Mouse (Mus musculus) midbrain, embryonic 10.5 days (tissue): ENCODE data around the gene Smyd4. TPM values are rescaled to one million over a fixed set of nuclear protein-coding genes. Genes with fewer than 3 reads are reported as not detected.

Source experiments
- DNase-seq: peaks from one replicate; pipeline ENCODE4 v3.0.0-alpha.2; 2017; ENCODE audit warnings: low spot score
- H3K27ac ChIP-seq: fragments of 300-500 bp; sonication (generic); replicated peaks from 2 replicates; pipeline ENCODE4 v1.5.1; 2016; ENCODE audit warnings: mild to moderate bottlenecking
- H3K27me3 ChIP-seq: fragments of 300-500 bp; sonication (generic); 2 replicates; pipeline ENCODE4 v1.6.1; 2016; ENCODE audit warnings: low read depth, mild to moderate bottlenecking; ENCODE audit not compliant: poor library complexity, severe bottlenecking
- H3K36me3 ChIP-seq: fragments of 300-500 bp; sonication (generic); 2 replicates; pipeline ENCODE4 v1.6.1; 2016; ENCODE audit warnings: mild to moderate bottlenecking, moderate library complexity
- H3K4me1 ChIP-seq: fragments of 300-500 bp; sonication (generic); 2 replicates; pipeline ENCODE4 v1.6.1; 2016
- H3K4me3 ChIP-seq: fragments of 300-500 bp; sonication (generic); 2 replicates; pipeline ENCODE4 v1.5.1; 2016; ENCODE audit warnings: mild to moderate bottlenecking, moderate library complexity
- H3K9me3 ChIP-seq: fragments of 300-500 bp; sonication (generic); replicated peaks from 2 replicates; pipeline ENCODE4 v1.6.1; 2016; ENCODE audit warnings: mild to moderate bottlenecking
- WGBS: fragments of 180-500 bp; shearing (Covaris S2); methylation state at CpG from one replicate; pipeline ENCODE4 v1.1.7; 2016; 5-methylcytosine and 5-hydroxymethylcytosine counted together
- polyA plus RNA-seq: library from polyadenylated mRNA; unstranded; fragments of >200 nt; fragmentation: Nextera tagmentation; extraction: Ambion mirVana; gene quantifications from 2 replicates; pipeline ENCODE4 v1.2.1, GENCODE M21; 2016

Gene Smyd4
- polyA plus RNA-seq, 1 experiment from 2014 or later = 17.5 TPM

- H3K27ac ChIP-seq = no peak overlapping the region
- WGBS = 85% methylated on average over 9 of the region's 9 CpGs
- no peak overlapping the region for H3K4me3 ChIP-seq
- H3K4me1 ChIP-seq = no peaks in the 10 kb centered on the region
- no peaks in the 10 kb centered on the region for H3K36me3 ChIP-seq
- no peak for DNase-seq
- peaks cover 1% of the 10 kb centered on the region; the same call in 1 of the 2 replicates for H3K9me3 ChIP-seq
- no peaks in the 10 kb centered on the region for H3K27me3 ChIP-seq
Measured at GRCm38 (mm10) chr11:75429019-75429705, 80.9 kb downstream of the Smyd4 start.

GRCm38 (mm10) chr11:75431307-75431706, 83.1 kb downstream of the Smyd4 start:
- Histone ChIP-seq H3K36me3 (no peaks in the 10 kb centered on the region), H3K9me3 (peaks cover 6% of the 10 kb centered on the region), H3K4me1 (no peaks in the 10 kb centered on the region), H3K4me3 (no peak overlapping the region), H3K27me3 (no peaks in the 10 kb centered on the region), H3K27ac (no peak overlapping the region)
- 89% methylated on average over 11 of the region's 11 CpGs for WGBS
- DNase-seq = no peak

- Histone ChIP-seq H3K9me3 (peaks cover 6% of the 10 kb centered on the region), H3K4me1 (no peaks in the 10 kb centered on the region), H3K27me3 (no peaks in the 10 kb centered on the region), H3K27ac (no peak overlapping the region), H3K36me3 (no peaks in the 10 kb centered on the region), H3K4me3 (no peak overlapping the region)
- DNase-seq = no peak
- 89% methylated on average over 5 of the region's 5 CpGs for WGBS
Measured at GRCm38 (mm10) chr11:75434138-75434537, 85.9 kb downstream of the Smyd4 start.

- 87% methylated on average over 13 of the region's 13 CpGs for WGBS
- Histone ChIP-seq H3K4me1 (no peaks in the 10 kb centered on the region), H3K9me3 (peaks cover 6% of the 10 kb centered on the region), H3K27me3 (no peaks in the 10 kb centered on the region), H3K27ac (no peak overlapping the region), H3K4me3 (no peak overlapping the region), H3K36me3 (peaks cover 12% of the 10 kb centered on the region)
- no peak for DNase-seq
Measured at GRCm38 (mm10) chr11:75438194-75438593, 90.0 kb downstream of the Smyd4 start.

GRCm38 (mm10) chr11:75438804-75439203, 90.6 kb downstream of the Smyd4 start:
- Histone ChIP-seq H3K9me3 (peaks cover 6% of the 10 kb centered on the region), H3K36me3 (peaks cover 12% of the 10 kb centered on the region), H3K4me3 (no peak overlapping the region), H3K4me1 (peaks cover 5% of the 10 kb centered on the region), H3K27me3 (no peaks in the 10 kb centered on the region), H3K27ac (no peak overlapping the region)
- WGBS = 90% methylated on average over 3 of the region's 3 CpGs
- no peak for DNase-seq

GRCm38 (mm10) chr11:75439363-75439762, 91.1 kb downstream of the Smyd4 start, which contains the start of gene Serpinf2:
Gene Serpinf2, minus strand, starts transcription at chr11:75439591.
- DNase-seq = no peak
- 90% methylated on average over 6 of the region's 6 CpGs for WGBS

GRCm38 (mm10) chr11:75439951-75440350, 91.7 kb downstream of the Smyd4 start:
- H3K36me3 ChIP-seq = peaks cover 12% of the 10 kb centered on the region
- no peak overlapping the region for H3K4me3 ChIP-seq
- H3K9me3 ChIP-seq = no peaks in the 10 kb centered on the region
- WGBS = 98% methylated on average over 3 of the region's 3 CpGs
- no peaks in the 10 kb centered on the region for H3K27me3 ChIP-seq
- DNase-seq = no peak
- no peak overlapping the region for H3K27ac ChIP-seq
- peaks cover 13% of the 10 kb centered on the region for H3K4me1 ChIP-seq

More at GRCm38 (mm10) chr11:75439363-75439762, 91.1 kb downstream of the Smyd4 start, which contains the start of gene Serpinf2:
- Histone ChIP-seq H3K4me3 (no peak within 1 kb of the TSS), H3K9me3 (peaks cover 3% of the 10 kb centered on the region), H3K36me3 (peaks cover 12% of the 10 kb centered on the region), H3K27ac (no peak within 1 kb of the TSS), H3K4me1 (peaks cover 11% of the 10 kb centered on the region), H3K27me3 (no peaks in the 10 kb centered on the region)

GRCm38 (mm10) chr11:75441034-75441433, 92.8 kb downstream of the Smyd4 start:
- DNase-seq = no peak
- H3K4me3 ChIP-seq = no peak overlapping the region
- H3K27ac ChIP-seq = no peak overlapping the region
- 88% methylated on average over 7 of the region's 7 CpGs for WGBS
- peaks cover 17% of the 10 kb centered on the region for H3K36me3 ChIP-seq
- H3K9me3 ChIP-seq = no peaks in the 10 kb centered on the region
- peaks cover 13% of the 10 kb centered on the region for H3K4me1 ChIP-seq
- H3K27me3 ChIP-seq = no peaks in the 10 kb centered on the region

- no peak overlapping the region for H3K27ac ChIP-seq
- no peaks in the 10 kb centered on the region for H3K27me3 ChIP-seq
- DNase-seq = no peak
- H3K4me1 ChIP-seq = peaks cover 13% of the 10 kb centered on the region
- H3K36me3 ChIP-seq = peaks cover 17% of the 10 kb centered on the region
- H3K9me3 ChIP-seq = no peaks in the 10 kb centered on the region
- 88% methylated on average over 16 of the region's 16 CpGs for WGBS
- no peak overlapping the region for H3K4me3 ChIP-seq
Measured at GRCm38 (mm10) chr11:75441601-75442000, 93.4 kb downstream of the Smyd4 start.

- WGBS = 44% methylated on average over 8 of the region's 8 CpGs
- DNase-seq = no peak
- Histone ChIP-seq H3K4me1 (peaks cover 13% of the 10 kb centered on the region), H3K27me3 (no peaks in the 10 kb centered on the region), H3K4me3 (no peak overlapping the region), H3K36me3 (peaks cover 34% of the 10 kb centered on the region), H3K9me3 (no peaks in the 10 kb centered on the region), H3K27ac (0 out of 2 replicates have a peak overlapping the region, but pooled peaks have one; percentile 13)
Measured at GRCm38 (mm10) chr11:75443711-75444110, 95.5 kb downstream of the Smyd4 start.

GRCm38 (mm10) chr11:75448575-75448974, 100.3 kb downstream of the Smyd4 start:
- 86% methylated on average over 3 of the region's 3 CpGs for WGBS
- DNase-seq = no peak
- Histone ChIP-seq H3K4me3 (no peak overlapping the region), H3K4me1 (peaks cover 27% of the 10 kb centered on the region), H3K27me3 (peaks cover 4% of the 10 kb centered on the region), H3K27ac (no peak overlapping the region), H3K36me3 (peaks cover 39% of the 10 kb centered on the region), H3K9me3 (no peaks in the 10 kb centered on the region)

- Histone ChIP-seq H3K27ac (peak overlapping the region; percentile 60), H3K9me3 (no peaks in the 10 kb centered on the region), H3K4me1 (peaks cover 27% of the 10 kb centered on the region), H3K4me3 (no peak overlapping the region), H3K36me3 (peaks cover 39% of the 10 kb centered on the region), H3K27me3 (peaks cover 8% of the 10 kb centered on the region)
- WGBS = 85% methylated on average over 7 of the region's 7 CpGs
- DNase-seq = no peak
Measured at GRCm38 (mm10) chr11:75449695-75450094, 101.5 kb downstream of the Smyd4 start.

GRCm38 (mm10) chr11:75450304-75450908, 102.2 kb downstream of the Smyd4 start:
- WGBS = 90% methylated on average over 8 of the region's 8 CpGs
- Histone ChIP-seq H3K36me3 (peaks cover 36% of the 10 kb centered on the region), H3K27me3 (peaks cover 8% of the 10 kb centered on the region), H3K4me3 (no peak overlapping the region), H3K27ac (no peak overlapping the region), H3K9me3 (no peaks in the 10 kb centered on the region), H3K4me1 (peaks cover 34% of the 10 kb centered on the region)
- DNase-seq = no peak
